Mouse (Mus musculus) left cerebral cortex, adult 2 months (tissue): ENCODE measurements around the gene Cdh13. TPM values are rescaled to one million over a fixed set of nuclear protein-coding genes. Genes with fewer than 3 reads are reported as not detected.

Experiments
- DNase-seq, 2 experiments: peaks; one replicate each; pipeline ENCODE4 v3.0.0; 2021 to 2022; ENCODE audit warnings: low spot score in 2 of 2, mixed read lengths in 1 of 2; ENCODE audit errors: extremely low spot score in 1 of 2
- H3K27ac ChIP-seq: fragments of 200-600 bp; 2 replicates; pipeline ENCODE4 v1.8.1; 2022
- H3K4me3 ChIP-seq: fragments of 200-600 bp; 2 replicates; pipeline ENCODE4 v1.8.1; 2022
- CTCF ChIP-seq: fragments of 200-600 bp; IDR thresholded peaks from 2 replicates; pipeline ENCODE4 v1.8.1; 2022; ENCODE audit warnings: antibody characterized with exemption, mild to moderate bottlenecking, moderate library complexity
- intact Hi-C: fragments of 180-260 bp; cut with DNase I; formaldehyde crosslinking; loops from one replicate; pipeline ENCODE4 v1.15.1; 2025
- total RNA-seq, 2 experiments: library from RNA; stranded (reverse); gene quantifications; 2 replicates each; pipeline ENCODE4 v1.2.3; 2021

Cdh13 gene
- total RNA-seq, 2 experiments from 2014 or later = 69.9 to 74.8 TPM

GRCm38 (mm10) chr8:118961877-118962545 is 678.5 kb downstream of the Cdh13 start:
- DNase-seq = no peak
- TF ChIP-seq CTCF = no peak
- intact Hi-C loops = no loop called here
- H3K27ac ChIP-seq = no peak overlapping the region
- H3K4me3 ChIP-seq = no peak overlapping the region

DNA sequence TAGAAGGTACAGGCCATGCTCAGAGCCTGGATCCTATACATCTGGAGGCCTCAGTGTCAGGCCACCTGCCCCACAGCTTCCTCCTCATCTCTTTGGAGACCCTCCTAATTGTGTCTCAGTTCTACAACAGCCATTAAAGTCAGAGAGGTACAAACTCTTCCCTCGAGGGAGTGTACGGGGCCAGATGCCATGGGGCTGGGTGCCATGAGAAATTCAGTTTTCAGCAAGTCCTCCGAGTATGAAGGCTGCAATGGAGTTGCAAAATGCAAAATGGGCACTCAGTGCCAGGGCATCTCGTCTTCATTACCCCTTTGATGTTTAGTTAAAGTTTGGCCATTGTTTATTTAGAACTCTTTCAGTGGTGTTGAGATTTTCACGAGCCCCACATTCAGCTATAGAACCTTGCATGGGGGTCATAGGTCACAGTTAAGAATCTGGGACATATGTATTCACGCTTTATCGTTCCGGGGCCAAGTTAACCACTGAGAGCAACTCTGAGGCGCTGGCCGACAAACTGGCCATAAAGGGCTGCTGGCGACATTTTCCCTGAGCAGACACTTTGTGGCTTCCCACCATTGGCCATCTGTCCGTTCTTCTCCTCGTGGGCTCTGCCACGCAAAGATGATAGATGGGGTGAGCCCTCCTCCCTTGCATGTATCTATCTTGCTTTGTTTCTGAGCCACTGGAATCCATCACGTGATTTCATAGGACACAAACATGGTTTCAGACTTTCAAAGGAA is 681.7 kb downstream of the Cdh13 start:
- intact Hi-C loops = no loop called here
- Histone ChIP-seq H3K4me3 (no peak overlapping the region), H3K27ac (no peak overlapping the region)
- no peak for TF ChIP-seq CTCF
- DNase-seq = no peak

DNA sequence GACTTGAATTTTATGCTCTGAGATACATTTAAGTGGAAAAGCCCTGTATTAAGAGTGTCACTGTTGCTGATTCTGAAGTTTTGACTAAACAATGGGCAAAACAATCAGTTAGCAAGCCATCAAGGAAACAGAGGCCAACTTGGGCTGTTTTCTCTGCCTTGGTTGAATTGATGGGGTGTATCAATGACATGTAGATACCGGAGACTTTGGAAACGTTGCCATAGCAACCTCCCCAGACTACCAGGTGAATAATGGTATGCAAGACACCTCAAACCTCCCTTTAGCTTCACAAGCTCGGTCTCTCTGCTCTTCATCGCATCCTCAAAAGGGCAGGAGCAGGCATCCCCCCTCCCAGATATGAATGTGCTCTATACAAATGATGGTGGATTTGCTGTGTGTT is 685.4 kb downstream of the Cdh13 start:
- TF ChIP-seq CTCF = no peak
- intact Hi-C loops = no loop called here
- DNase-seq = no peak
- H3K4me3 ChIP-seq = no peak overlapping the region
- no peak overlapping the region for H3K27ac ChIP-seq

- peak; percentile 19 to 27 for DNase-seq
- intact Hi-C loops = no loop called here
- Histone ChIP-seq H3K27ac (no peak overlapping the region), H3K4me3 (no peak overlapping the region)
- peak; percentile 76 for TF ChIP-seq CTCF
Measured at GRCm38 (mm10) chr8:118979800-118980199, 696.3 kb downstream of the Cdh13 start.

DNA sequence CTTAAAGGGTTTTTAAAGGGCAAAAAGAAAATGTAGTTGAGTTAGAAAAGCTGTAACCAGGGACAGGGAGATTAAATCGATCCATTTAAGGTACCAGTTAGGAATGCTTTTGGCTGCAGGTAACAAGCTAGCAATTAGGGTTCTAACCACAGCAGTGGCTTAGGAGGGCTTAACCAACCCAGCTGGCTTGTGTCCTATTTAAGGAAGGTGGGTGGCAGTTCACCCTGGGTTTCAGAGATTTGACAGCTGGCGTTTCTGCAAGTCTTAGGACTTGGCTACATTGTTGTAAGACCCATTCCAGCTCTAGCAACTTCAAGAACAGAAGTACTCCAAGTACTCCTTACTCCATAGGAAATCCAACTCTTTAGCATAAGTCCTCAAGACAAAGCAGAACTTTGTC is 700.2 kb downstream of the Cdh13 start:
- H3K27ac ChIP-seq = no peak overlapping the region
- TF ChIP-seq CTCF = no peak
- no peak for DNase-seq
- intact Hi-C loops = no loop called here
- no peak overlapping the region for H3K4me3 ChIP-seq

DNA sequence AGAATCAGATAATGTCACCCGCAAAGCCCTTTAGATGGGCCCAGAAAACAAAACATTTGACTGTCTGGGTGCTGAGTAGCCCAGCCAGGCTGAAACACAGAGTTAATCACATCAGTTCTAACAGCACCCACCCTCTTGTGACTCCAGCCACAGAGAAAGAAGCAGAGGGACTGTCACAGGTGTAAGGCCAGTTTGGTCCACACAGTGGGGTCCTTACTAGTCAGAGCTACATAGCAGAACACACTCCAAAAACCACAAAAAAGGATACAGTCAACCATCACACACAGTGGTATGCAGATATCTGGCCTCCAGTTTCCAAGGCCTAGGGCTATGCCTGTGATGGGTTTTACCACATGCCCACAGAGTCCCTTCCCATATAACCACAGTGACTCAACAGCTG is 703.3 kb downstream of the Cdh13 start:
- no peak for DNase-seq
- no peak overlapping the region for H3K27ac ChIP-seq
- H3K4me3 ChIP-seq = no peak overlapping the region
- no peak for TF ChIP-seq CTCF
- intact Hi-C loops = no loop called here

DNA sequence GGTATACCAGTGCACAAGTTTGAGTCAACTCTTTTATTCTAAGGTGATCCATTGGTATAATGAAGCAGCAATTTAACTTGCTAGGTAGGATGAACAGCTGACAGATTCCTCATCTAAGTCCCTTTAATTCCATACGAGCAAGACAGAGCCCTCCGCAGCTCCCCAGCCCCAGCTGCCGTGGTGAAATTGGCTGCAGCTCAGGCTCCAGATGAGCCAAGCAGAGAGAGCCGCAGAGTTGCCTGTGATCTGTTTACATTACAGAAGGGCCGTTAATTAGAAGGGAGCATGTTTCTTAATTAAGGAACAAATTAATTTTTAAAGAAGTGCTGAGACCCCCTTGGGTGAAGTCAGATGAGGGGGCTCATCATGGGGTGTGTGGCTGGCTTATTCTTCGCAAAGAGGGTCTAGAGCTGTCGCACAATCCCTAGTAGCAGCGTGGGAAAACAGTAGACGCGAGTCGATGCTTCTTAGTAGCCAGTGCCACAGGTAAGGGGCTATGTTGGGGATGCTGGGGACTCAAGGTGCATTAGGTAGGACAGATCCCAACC is 712.2 kb downstream of the Cdh13 start:
- H3K27ac ChIP-seq = no peak overlapping the region
- no peak for DNase-seq
- intact Hi-C loops = no loop called here
- no peak for TF ChIP-seq CTCF
- H3K4me3 ChIP-seq = no peak overlapping the region

DNA sequence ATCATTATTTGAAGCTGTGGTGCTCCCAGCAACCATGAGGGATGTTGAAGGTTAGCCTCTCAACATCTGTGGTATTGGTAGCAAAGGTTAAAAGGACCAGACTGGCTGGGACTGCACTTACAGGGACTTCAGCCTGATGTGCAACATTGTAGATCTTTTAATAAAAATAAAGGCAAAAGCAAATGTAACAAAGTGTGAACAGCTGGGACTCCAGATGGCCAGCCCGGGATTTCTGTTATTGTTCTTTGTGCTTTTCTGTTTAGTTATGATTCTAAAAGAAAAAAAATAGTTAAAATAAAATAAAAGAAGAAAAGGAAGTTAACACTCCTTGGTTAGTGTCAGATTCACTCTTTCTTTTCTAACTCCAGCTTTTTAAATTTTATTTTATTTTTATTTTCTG is 717.1 kb downstream of the Cdh13 start:
- DNase-seq = peak; percentile 21 to 22
- no peak for TF ChIP-seq CTCF
- Histone ChIP-seq H3K4me3 (no peak overlapping the region), H3K27ac (no peak overlapping the region)
- intact Hi-C loops = no loop called here

DNA sequence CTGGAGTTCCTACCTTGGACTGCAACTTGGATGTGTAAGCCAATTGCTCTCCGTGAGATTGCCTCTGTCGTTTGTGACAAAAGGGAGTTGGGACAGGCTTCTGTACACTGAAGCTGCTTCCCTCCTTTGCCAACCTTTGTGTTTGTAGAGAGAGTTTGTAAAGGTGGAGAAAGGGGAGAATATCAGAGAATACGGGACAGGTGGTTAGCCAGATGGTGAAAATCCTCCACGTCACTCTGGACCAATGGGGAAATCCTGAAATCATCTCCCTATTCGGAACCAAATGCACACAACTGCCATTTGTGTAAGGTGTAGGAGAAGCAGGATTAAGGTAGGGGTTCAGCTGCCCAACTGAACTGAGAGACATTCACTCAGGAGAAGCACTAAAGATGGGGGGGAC is 721.3 kb downstream of the Cdh13 start:
- Histone ChIP-seq H3K27ac (no peak overlapping the region), H3K4me3 (no peak overlapping the region)
- DNase-seq = no peak
- TF ChIP-seq CTCF = no peak
- intact Hi-C loops = no loop called here

DNA sequence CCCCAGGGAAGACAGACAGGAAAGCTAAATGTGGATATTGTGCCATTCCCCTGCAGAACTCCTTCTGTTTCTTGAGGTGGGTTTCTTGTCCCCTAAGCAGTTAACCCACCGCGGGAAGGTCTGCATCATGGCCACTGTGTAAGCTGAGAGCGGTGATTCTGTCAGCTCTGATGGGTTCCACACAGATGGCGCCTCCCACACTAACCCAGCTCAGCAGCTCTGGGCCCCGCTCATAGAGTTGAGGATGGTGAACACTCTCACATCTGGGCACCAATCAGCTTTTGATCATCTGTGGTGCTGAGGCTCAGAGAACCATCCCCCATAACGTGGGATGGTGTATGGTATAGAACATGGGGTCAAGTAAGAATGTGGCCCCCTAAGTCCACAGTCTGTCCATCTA is 735.1 kb downstream of the Cdh13 start:
- Histone ChIP-seq H3K4me3 (no peak overlapping the region), H3K27ac (no peak overlapping the region)
- DNase-seq = peak in 1 of 2 experiments; percentile 18
- no peak for TF ChIP-seq CTCF
- intact Hi-C loops = no loop called here

GRCm38 (mm10) chr8:119020781-119021180 is 737.2 kb downstream of the Cdh13 start:
- no peak for TF ChIP-seq CTCF
- Histone ChIP-seq H3K4me3 (no peak overlapping the region), H3K27ac (peak overlapping the region; percentile 73)
- DNase-seq = peak; percentile 62 to 64
- intact Hi-C loops = no loop called here

DNA sequence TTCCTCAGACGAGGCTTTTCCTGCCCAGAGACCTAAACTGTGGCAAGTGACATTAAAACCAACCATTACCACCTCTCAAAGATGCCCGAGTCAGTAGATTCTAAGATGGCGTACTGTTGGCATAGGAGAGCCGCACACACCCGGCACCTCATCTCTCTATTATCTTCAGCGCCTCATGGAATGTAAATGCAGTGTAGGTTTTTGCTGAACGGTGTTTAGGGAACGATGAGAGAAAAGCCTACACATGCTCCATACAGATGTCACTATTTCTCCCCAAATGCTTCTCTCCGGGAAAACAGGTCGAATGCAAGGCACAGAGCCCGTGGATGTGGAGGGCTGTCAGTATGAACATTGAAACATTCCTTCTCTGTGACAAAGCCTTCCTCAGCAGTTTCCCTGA is 737.9 kb downstream of the Cdh13 start:
- Histone ChIP-seq H3K27ac (peak overlapping the region; percentile 73), H3K4me3 (no peak overlapping the region)
- no peak for TF ChIP-seq CTCF
- intact Hi-C loops = no loop called here
- no peak for DNase-seq
